Mouse (Mus musculus) embryonic facial prominence, embryonic 15.5 days (tissue): ENCODE results near the gene Rec8. TPM values are rescaled to one million over a fixed set of nuclear protein-coding genes. Genes with fewer than 3 reads are reported as not detected.

ENCODE experiments used
- ATAC-seq: fragments of 200-750 bp; cut with Nextera tagmentation; 2 replicates; pipeline ENCODE4 v1.8.0; 2017; ENCODE audit warnings: low read depth, moderate TSS enrichment; ENCODE audit not compliant: insufficient number of reproducible peaks, low FRiP score, low TSS enrichment
- H3K27ac ChIP-seq: fragments of 300-500 bp; sonication (generic); replicated peaks from 2 replicates; pipeline ENCODE4 v1.5.1; 2015; ENCODE audit warnings: mild to moderate bottlenecking, inconsistent platforms
- H3K27me3 ChIP-seq: fragments of 300-500 bp; sonication (generic); 2 replicates; pipeline ENCODE4 v1.6.1; 2015; ENCODE audit warnings: inconsistent platforms
- H3K36me3 ChIP-seq: fragments of 300-500 bp; sonication (generic); 2 replicates; pipeline ENCODE4 v1.6.1; 2015; ENCODE audit warnings: mild to moderate bottlenecking, inconsistent platforms
- H3K4me1 ChIP-seq: fragments of 300-500 bp; sonication (generic); 2 replicates; pipeline ENCODE4 v1.6.1; 2015; ENCODE audit warnings: inconsistent platforms
- H3K4me2 ChIP-seq: fragments of 300-500 bp; sonication (generic); replicated peaks from 2 replicates; pipeline ENCODE4 v1.6.1; 2015; ENCODE audit warnings: mild to moderate bottlenecking, inconsistent platforms
- H3K4me3 ChIP-seq: fragments of 300-500 bp; sonication (generic); replicated peaks from 2 replicates; pipeline ENCODE4 v1.5.1; 2015; ENCODE audit warnings: mild to moderate bottlenecking, inconsistent platforms
- H3K9ac ChIP-seq: fragments of 300-500 bp; sonication (generic); 2 replicates; pipeline ENCODE4 v1.6.1; 2015; ENCODE audit warnings: inconsistent platforms
- H3K9me3 ChIP-seq: fragments of 300-500 bp; sonication (generic); replicated peaks from 2 replicates; pipeline ENCODE4 v1.6.1; 2016; ENCODE audit warnings: inconsistent platforms
- WGBS: fragments of 180-500 bp; shearing (Covaris S2); methylation state at CpG from one replicate; pipeline ENCODE4 v1.1.7; 2015; 5-methylcytosine and 5-hydroxymethylcytosine counted together
- polyA plus RNA-seq: library from polyadenylated mRNA; unstranded; fragments of >200 nt; fragmentation: Nextera tagmentation; extraction: Ambion mirVana; gene quantifications from 2 replicates; pipeline ENCODE4 v1.2.1, GENCODE M21; 2015

Gene Rec8
- polyA plus RNA-seq, result 2.3 and 2.9 TPM in 2 replicates

DNA sequence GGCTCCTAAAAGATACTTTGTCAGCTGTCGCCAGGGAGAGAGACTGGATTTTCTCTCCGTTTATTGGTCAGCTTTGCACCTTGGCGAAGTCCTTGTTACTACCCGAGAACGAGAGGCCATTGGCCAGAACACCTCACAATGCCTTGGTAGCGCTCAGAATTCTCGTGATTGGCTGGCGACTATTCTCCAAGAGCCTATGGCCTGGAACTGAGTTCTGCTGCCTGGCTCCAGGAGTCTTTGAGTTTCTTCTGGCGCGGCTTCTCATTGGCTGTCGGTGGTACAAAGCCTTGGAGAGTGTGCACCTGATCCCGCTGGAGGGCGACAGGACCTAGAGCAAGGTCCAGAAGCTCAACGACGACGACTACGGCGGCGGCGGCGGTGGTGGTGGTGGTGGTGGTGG, at the start of gene Rec8:
TSS of gene Rec8 (plus strand) at position 216 of the 400 bp plus-strand sequence.
- no peak within 1 kb of the TSS for H3K27ac ChIP-seq
- H3K36me3 ChIP-seq, result no peaks in the 10 kb centered on the region
- peak within 1 kb of the TSS; percentile 22 for H3K4me2 ChIP-seq
- H3K4me1 ChIP-seq, result no peaks in the 10 kb centered on the region
- no peaks in the 10 kb centered on the region for H3K9me3 ChIP-seq
- no peaks in the 10 kb centered on the region for H3K27me3 ChIP-seq
- ATAC-seq, result peak; percentile 70; the same call in 1 of the 2 replicates
- H3K9ac ChIP-seq, result no peak within 1 kb of the TSS
- 25% methylated on average over 21 of the region's 21 CpGs for WGBS
- H3K4me3 ChIP-seq, result no peak within 1 kb of the TSS

DNA sequence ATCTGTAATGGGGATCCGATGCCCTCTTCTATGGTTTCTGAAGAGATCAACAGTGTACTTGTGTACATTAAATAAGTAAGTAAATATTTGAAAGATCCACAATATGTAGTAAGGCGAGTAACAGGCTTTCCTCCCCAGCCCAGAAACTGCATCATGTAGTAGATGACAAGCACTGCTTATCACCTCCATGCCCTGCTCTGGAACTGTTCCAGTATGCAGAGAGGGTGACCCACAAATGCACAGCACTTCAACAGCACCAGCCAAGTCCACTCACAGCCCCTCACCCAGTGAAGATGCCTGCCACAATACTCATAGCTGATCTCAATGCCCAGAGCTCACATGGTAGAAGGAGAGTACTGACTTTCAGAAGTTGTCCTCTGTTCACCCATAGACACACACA, 47.2 kb upstream of the Rec8 start:
- peaks cover 45% of the 10 kb centered on the region for H3K36me3 ChIP-seq
- H3K9ac ChIP-seq, result no peak overlapping the region
- no peak for ATAC-seq
- WGBS, result 92% methylated on average over 2 of the region's 2 CpGs
- H3K4me2 ChIP-seq, result no peak overlapping the region
- 0 out of 2 replicates have a peak, but pooled peaks cover 3% of the 10 kb centered on the region for H3K4me1 ChIP-seq
- H3K27me3 ChIP-seq, result no peaks in the 10 kb centered on the region
- H3K9me3 ChIP-seq, result no peaks in the 10 kb centered on the region
- no peak overlapping the region for H3K4me3 ChIP-seq
- no peak overlapping the region for H3K27ac ChIP-seq

DNA sequence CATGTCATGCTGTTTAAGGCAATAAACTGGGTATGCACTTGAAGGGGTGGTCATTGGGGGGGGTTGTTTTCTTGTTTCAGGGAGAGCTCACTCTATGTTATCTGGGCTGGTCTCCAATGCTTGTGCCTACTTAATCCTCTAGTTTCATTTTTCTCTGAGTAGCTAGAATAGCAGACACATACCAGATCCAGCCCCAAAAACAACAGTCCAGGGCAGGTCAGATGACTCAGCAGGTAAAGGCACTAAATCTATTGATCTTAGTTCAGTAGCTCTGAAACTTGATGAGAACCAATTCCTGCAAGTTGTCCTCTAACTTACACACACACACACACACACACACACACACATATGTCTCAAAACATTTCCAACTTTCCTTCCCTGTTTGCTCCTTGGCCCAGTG, 46.1 kb upstream of the Rec8 start:
- Histone ChIP-seq H3K27ac (no peak overlapping the region), H3K4me3 (no peak overlapping the region), H3K27me3 (no peaks in the 10 kb centered on the region), H3K4me2 (no peak overlapping the region), H3K36me3 (peaks cover 33% of the 10 kb centered on the region), H3K4me1 (0 out of 2 replicates have a peak, but pooled peaks cover 7% of the 10 kb centered on the region), H3K9ac (no peak overlapping the region), H3K9me3 (no peaks in the 10 kb centered on the region)
- no peak for ATAC-seq

DNA sequence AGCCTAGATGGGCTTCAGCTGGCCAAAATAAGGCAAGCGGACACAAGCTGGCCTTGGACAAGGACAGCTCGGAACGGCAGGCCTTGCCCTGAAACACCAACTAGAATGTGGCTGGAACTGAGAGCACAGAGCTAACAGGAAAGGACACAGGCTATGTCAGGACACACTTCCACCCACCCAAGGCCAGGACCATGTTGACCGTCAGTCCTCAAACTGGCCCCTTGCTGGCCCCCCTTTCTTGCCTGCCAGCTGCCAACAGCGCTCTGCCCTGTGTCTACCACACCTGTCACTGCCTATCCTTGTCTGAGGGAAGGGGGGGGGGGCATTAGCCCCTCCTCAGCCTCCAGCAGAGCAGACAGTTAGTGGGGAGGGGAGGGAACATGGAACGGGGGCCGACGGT, 42.5 kb upstream of the Rec8 start, which contains the start of gene Fitm1:
TSS of gene Fitm1 (plus strand) at position 316 of the 400 bp plus-strand sequence.
- no peak within 1 kb of the TSS; the same call in 1 of the 2 replicates for H3K4me2 ChIP-seq
- peak within 1 kb of the TSS; percentile 23 for H3K4me3 ChIP-seq
- WGBS, result 72% methylated on average over 8 of the region's 8 CpGs
- 0 out of 2 replicates have a peak within 1 kb of the TSS, but pooled peaks have one; percentile 28 for H3K27ac ChIP-seq
- peak; percentile 27; the same call in 1 of the 2 replicates for ATAC-seq
- no peak within 1 kb of the TSS for H3K9ac ChIP-seq
- H3K36me3 ChIP-seq, result peaks cover 8% of the 10 kb centered on the region; the same call in 1 of the 2 replicates
- H3K27me3 ChIP-seq, result no peaks in the 10 kb centered on the region
- H3K4me1 ChIP-seq, result 0 out of 2 replicates have a peak, but pooled peaks cover 19% of the 10 kb centered on the region
- H3K9me3 ChIP-seq, result no peaks in the 10 kb centered on the region

DNA sequence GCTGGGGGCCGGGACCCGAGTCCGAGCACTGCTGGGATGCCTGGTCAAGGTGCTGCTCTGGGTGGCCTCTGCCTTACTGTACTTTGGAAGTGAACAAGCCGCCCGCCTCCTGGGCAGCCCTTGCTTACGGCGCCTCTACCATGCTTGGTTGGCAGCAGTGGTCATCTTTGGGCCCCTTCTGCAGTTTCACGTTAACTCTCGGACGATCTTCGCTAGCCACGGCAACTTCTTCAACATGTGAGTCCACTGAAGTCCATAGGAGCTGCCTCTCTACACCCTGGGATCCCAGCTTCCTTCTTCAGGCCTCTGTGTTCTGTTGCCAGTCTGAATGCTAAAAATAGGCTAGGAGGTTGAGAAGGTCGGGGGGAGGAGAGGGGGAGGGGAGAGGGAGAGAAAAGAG, 42.1 kb upstream of the Rec8 start:
- peak overlapping the region; percentile 23 for H3K4me3 ChIP-seq
- 0 out of 2 replicates have a peak, but pooled peaks cover 19% of the 10 kb centered on the region for H3K4me1 ChIP-seq
- H3K9me3 ChIP-seq, result no peaks in the 10 kb centered on the region
- H3K27ac ChIP-seq, result 0 out of 2 replicates have a peak overlapping the region, but pooled peaks have one; percentile 28
- no peak for ATAC-seq
- H3K27me3 ChIP-seq, result no peaks in the 10 kb centered on the region
- H3K36me3 ChIP-seq, result peaks cover 10% of the 10 kb centered on the region; the same call in 1 of the 2 replicates
- WGBS, result 69% methylated on average over 13 of the region's 13 CpGs
- H3K4me2 ChIP-seq, result no peak overlapping the region; the same call in 1 of the 2 replicates
- no peak overlapping the region for H3K9ac ChIP-seq

DNA sequence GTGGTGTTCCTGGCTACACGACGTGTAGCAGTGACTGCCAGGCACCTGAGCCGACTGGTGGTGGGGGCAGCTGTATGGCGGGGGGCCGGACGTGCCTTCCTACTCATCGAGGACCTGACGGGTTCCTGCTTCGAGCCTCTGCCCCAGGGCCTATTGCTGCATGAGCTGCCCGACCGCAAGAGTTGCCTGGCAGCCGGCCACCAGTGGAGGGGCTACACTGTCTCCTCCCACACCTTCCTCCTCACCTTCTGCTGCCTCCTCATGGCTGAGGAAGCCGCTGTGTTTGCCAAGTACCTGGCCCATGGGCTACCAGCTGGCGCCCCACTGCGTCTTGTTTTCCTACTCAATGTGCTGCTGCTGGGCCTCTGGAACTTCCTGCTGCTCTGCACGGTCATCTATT, 41.5 kb upstream of the Rec8 start:
- ATAC-seq, result no peak
- Histone ChIP-seq H3K36me3 (peaks cover 17% of the 10 kb centered on the region; the same call in 1 of the 2 replicates), H3K27ac (no peak overlapping the region), H3K9ac (no peak overlapping the region), H3K4me3 (peak overlapping the region; percentile 23; the same call in 1 of the 2 replicates), H3K27me3 (no peaks in the 10 kb centered on the region), H3K9me3 (no peaks in the 10 kb centered on the region), H3K4me2 (no peak overlapping the region; the same call in 1 of the 2 replicates), H3K4me1 (0 out of 2 replicates have a peak, but pooled peaks cover 19% of the 10 kb centered on the region)
- WGBS, result 57% methylated on average over 16 of the region's 16 CpGs

DNA sequence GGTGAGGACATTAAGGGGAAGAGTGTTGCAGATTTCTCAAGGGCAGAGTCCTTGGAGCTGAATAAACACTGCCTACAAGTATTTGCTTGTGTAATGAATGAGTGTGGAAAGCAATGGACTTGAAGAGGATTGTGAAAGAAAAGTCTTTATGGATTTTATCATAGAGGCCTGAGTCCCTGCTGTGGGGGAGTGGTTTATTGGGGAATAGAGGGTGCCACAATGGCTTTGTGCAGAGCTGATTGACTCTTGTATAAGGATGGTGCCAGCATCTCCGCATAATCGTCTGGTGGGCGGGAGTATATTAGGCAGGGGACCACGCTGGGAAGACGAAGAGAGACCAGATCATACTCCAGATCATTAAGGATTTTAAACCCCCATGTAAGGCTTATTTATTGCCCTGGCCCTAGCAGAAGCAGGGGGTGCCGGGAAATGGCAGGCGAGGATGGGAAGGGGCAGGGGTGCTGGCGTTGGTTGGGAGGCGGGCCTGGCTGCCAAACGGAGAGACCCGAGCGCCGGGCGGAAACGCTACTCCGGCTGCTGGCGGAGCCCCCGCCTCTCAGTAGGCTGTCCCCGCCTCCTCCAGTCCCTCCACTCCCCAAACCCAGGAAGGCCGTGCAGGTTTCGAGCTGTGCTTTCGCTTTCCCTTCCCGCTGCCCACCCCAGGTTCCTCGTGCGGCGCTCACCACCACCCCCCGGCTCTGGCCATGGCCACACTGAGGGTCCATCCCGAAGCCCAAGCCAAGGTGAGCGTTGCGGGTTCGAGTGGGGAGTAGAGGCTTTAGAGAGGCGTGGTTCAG, 39.8 kb upstream of the Rec8 start, which contains the start of gene Psme1:
TSS of gene Psme1 (plus strand) at position 253 of the 797 bp plus-strand sequence.
- Histone ChIP-seq H3K27me3 (no peaks in the 10 kb centered on the region), H3K36me3 (peaks cover 19% of the 10 kb centered on the region; the same call in 1 of the 2 replicates), H3K9me3 (no peaks in the 10 kb centered on the region), H3K9ac (peak within 1 kb of the TSS; percentile 88), H3K4me3 (peak within 1 kb of the TSS; percentile 75), H3K27ac (peak within 1 kb of the TSS; percentile 83), H3K4me1 (0 out of 2 replicates have a peak, but pooled peaks cover 19% of the 10 kb centered on the region), H3K4me2 (peak within 1 kb of the TSS; percentile 84)
- under 1% methylated on average over 32 of the region's 32 CpGs for WGBS
- ATAC-seq, result peak; percentile 86

DNA sequence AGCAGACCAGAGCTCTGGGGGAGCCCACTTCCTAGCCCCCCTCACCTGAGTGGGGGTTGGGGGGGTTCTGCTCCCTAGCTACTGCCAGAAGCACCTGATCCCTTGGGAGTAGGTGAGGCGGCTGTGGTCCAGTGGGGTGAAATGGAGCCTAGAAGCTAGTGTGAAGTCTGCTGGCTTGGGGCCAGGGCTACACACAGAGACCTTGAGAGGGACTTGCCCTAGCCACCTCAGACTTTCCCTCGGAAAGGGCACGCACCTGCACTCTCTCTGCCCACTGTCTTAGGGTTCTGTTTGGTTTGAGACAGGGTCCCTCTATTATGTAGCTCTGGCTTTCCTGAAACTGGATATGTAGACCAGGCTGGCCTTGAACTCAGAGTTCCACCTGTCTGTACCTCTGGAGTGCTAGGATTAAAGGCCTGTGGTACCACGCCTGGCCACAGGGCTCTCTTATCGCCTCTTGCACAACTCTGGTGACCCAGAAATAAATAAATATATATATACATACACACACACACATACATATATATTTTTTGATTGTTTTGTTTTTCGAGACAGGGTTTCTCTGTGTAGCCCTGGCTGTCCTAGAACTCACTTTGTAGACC, 39.1 kb upstream of the Rec8 start:
- H3K27ac ChIP-seq, result peak overlapping the region; percentile 83
- peak; percentile 39 for ATAC-seq
- 25% methylated on average over 6 of the region's 6 CpGs for WGBS

DNA sequence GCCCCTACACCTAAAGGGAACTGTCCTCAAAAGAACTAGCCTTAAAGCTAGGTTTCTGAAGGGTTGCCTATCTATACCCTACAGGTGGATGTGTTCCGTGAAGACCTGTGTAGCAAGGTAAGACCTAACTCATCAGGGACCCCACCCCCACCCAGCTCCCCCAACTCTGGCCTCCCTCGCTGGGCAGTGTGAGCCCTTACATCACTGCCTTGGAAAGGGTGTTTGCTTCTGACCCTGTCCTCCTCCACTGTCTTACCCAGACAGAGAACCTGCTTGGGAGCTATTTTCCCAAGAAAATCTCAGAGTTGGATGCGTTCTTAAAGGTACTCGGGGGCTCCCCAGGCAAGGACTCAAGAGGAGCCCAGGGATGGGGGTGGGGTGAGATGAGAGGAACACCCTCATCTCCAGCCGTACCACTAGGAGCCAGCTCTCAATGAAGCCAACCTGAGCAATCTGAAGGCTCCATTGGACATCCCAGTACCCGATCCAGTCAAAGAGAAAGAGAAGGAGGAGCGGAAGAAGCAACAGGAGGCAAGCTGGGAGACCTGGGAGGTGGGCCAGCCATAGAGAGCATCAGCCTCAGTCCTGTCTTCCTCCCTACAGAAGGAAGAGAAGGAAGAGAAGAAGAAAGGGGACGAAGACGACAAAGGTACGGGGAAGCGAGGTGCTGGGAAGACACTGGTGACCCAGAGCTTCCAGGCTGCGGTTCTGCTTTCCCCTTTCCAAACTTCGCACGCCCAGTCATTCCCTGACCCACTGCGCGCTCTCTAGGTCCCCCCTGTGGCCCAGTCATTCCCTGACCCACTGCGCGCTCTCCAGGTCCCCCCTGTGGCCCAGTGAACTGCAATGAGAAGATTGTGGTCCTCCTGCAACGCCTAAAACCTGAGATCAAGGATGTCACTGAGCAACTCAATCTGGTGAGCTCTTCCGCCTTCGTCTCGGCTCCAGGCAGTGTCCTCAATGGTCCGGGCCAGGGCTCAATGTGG, 38.0 kb upstream of the Rec8 start:
- H3K27me3 ChIP-seq, result no peaks in the 10 kb centered on the region
- no peaks in the 10 kb centered on the region for H3K9me3 ChIP-seq
- peaks cover 22% of the 10 kb centered on the region; the same call in 1 of the 2 replicates for H3K4me1 ChIP-seq
- ATAC-seq, result no peak
- no peak overlapping the region for H3K4me3 ChIP-seq
- no peak overlapping the region for H3K9ac ChIP-seq
- H3K36me3 ChIP-seq, result peaks cover 19% of the 10 kb centered on the region; the same call in 1 of the 2 replicates
- H3K27ac ChIP-seq, result no peak overlapping the region
- WGBS, result 84% methylated on average over 23 of the region's 23 CpGs
- H3K4me2 ChIP-seq, result no peak overlapping the region

More for the DNA sequence above, 39.1 kb upstream of the Rec8 start:
- Histone ChIP-seq H3K4me3 (peak overlapping the region; percentile 75), H3K9ac (peak overlapping the region; percentile 88), H3K9me3 (no peaks in the 10 kb centered on the region), H3K27me3 (no peaks in the 10 kb centered on the region), H3K4me2 (peak overlapping the region; percentile 84), H3K36me3 (peaks cover 19% of the 10 kb centered on the region; the same call in 1 of the 2 replicates), H3K4me1 (0 out of 2 replicates have a peak, but pooled peaks cover 19% of the 10 kb centered on the region)

DNA sequence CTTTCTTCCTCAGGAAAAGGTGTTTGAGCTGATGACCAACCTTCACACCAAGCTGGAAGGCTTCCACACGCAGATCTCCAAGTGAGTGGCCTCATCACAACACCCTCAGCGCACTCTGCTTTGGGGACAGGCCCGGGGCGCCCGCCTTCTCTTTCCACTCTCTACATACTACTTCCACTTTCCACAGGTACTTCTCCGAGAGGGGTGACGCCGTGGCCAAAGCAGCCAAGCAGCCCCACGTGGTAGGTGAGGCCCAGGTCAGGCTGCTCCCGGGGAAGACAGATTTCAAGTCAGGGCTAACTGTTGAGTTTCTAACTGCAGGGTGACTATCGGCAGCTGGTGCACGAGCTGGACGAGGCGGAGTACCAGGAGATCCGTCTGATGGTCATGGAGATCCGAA, 37.1 kb upstream of the Rec8 start:
- Histone ChIP-seq H3K27ac (no peak overlapping the region), H3K27me3 (no peaks in the 10 kb centered on the region), H3K4me3 (no peak overlapping the region), H3K36me3 (peaks cover 19% of the 10 kb centered on the region; the same call in 1 of the 2 replicates), H3K9me3 (no peaks in the 10 kb centered on the region), H3K9ac (no peak overlapping the region), H3K4me1 (peaks cover 22% of the 10 kb centered on the region; the same call in 1 of the 2 replicates), H3K4me2 (no peak overlapping the region)
- WGBS, result 93% methylated on average over 16 of the region's 16 CpGs
- no peak for ATAC-seq
